Mouse (Mus musculus) stomach, embryonic 14.5 days (tissue): ENCODE measurements around the gene Krtap27-1. TPM values are rescaled to one million over a fixed set of nuclear protein-coding genes. Genes with fewer than 3 reads are reported as not detected.

Experiments used
- ATAC-seq: fragments of 200-750 bp; cut with Nextera tagmentation; 2 replicates; pipeline ENCODE4 v1.8.0; 2017; ENCODE audit warnings: low read depth, moderate TSS enrichment; ENCODE audit not compliant: insufficient number of reproducible peaks, insufficient read depth, low FRiP score
- H3K27ac ChIP-seq: fragments of 300-500 bp; sonication (generic); 2 replicates; pipeline ENCODE4 v1.5.1; 2014; ENCODE audit warnings: mild to moderate bottlenecking, low read length, moderate library complexity, mixed read lengths
- H3K27me3 ChIP-seq: fragments of 300-500 bp; sonication (generic); 2 replicates; pipeline ENCODE4 v1.6.1; 2014; ENCODE audit warnings: low read length, control low read depth, mixed read lengths; ENCODE audit not compliant: control insufficient read depth, insufficient read depth
- H3K36me3 ChIP-seq: fragments of 300-500 bp; sonication (generic); 2 replicates; pipeline ENCODE4 v1.6.1; 2014; ENCODE audit warnings: mild to moderate bottlenecking, control low read depth, low read length, moderate library complexity, mixed read lengths; ENCODE audit not compliant: control insufficient read depth, insufficient read depth
- H3K4me1 ChIP-seq: fragments of 300-500 bp; sonication (generic); 2 replicates; pipeline ENCODE4 v1.6.1; 2014; ENCODE audit warnings: low read length, control low read depth, mixed read lengths; ENCODE audit not compliant: control insufficient read depth, insufficient read depth
- H3K4me2 ChIP-seq: fragments of 300-500 bp; sonication (generic); replicated peaks from 2 replicates; pipeline ENCODE4 v1.6.1; 2014; ENCODE audit warnings: low read depth, low read length, control low read depth
- H3K4me3 ChIP-seq: fragments of 300-500 bp; sonication (generic); 2 replicates; pipeline ENCODE4 v1.5.1; 2014; ENCODE audit warnings: low read depth, low read length, control low read depth
- H3K9ac ChIP-seq: fragments of 300-500 bp; sonication (generic); replicated peaks from 2 replicates; pipeline ENCODE4 v1.6.1; 2014; ENCODE audit warnings: low read depth, mild to moderate bottlenecking, control low read depth, low read length, moderate library complexity, mixed read lengths
- H3K9me3 ChIP-seq: fragments of 300-500 bp; sonication (generic); 2 replicates; pipeline ENCODE4 v1.6.1; 2016; ENCODE audit warnings: low read depth, low read length, control low read depth; ENCODE audit not compliant: control insufficient read depth
- WGBS: fragments of 180-500 bp; shearing (Covaris S2); extraction: QIAGEN DNeasy Blood & Tissue Kit; methylation state at CpG from one replicate; pipeline ENCODE4 v1.1.7; 2014; 5-methylcytosine and 5-hydroxymethylcytosine counted together
- polyA plus RNA-seq: library from polyadenylated mRNA; unstranded; fragments of >200 nt; fragmentation: Nextera tagmentation; extraction: Ambion mirVana; gene quantifications from 2 replicates; pipeline ENCODE4 v1.2.1, GENCODE M21; 2014

The Krtap27-1 gene
- not detected in 2 replicates for polyA plus RNA-seq

- no peak for ATAC-seq
These were observed at the start of gene Krtap27-1 for GRCm38 (mm10) chr16:88671571-88671970. Gene Krtap27-1 (minus strand): TSS chr16:88671671.

GRCm38 (mm10) chr16:88720031-88720430, 48.6 kb upstream of the Krtap27-1 start:
- Histone ChIP-seq H3K27ac (no peak overlapping the region), H3K27me3 (no peaks in the 10 kb centered on the region), H3K9me3 (no peaks in the 10 kb centered on the region), H3K9ac (no peak overlapping the region), H3K4me1 (no peaks in the 10 kb centered on the region), H3K4me2 (no peak overlapping the region), H3K36me3 (no peaks in the 10 kb centered on the region), H3K4me3 (no peak overlapping the region)
- 28% methylated on average over 1 of the region's 1 CpGs for WGBS
- ATAC-seq: no peak

More at GRCm38 (mm10) chr16:88671571-88671970, at the start of gene Krtap27-1:
- no peaks in the 10 kb centered on the region for H3K9me3 ChIP-seq
- no peaks in the 10 kb centered on the region for H3K4me1 ChIP-seq
- no peaks in the 10 kb centered on the region for H3K36me3 ChIP-seq
- no peak within 1 kb of the TSS for H3K4me2 ChIP-seq
- H3K27me3 ChIP-seq: no peaks in the 10 kb centered on the region
- H3K9ac ChIP-seq: no peak within 1 kb of the TSS
- 91% methylated on average over 4 of the region's 4 CpGs for WGBS
- no peak within 1 kb of the TSS for H3K27ac ChIP-seq
- H3K4me3 ChIP-seq: no peak within 1 kb of the TSS

GRCm38 (mm10) chr16:88716549-88716948, 45.1 kb upstream of the Krtap27-1 start:
- Histone ChIP-seq H3K27me3 (no peaks in the 10 kb centered on the region), H3K4me2 (no peak overlapping the region), H3K9me3 (no peaks in the 10 kb centered on the region), H3K4me3 (no peak overlapping the region), H3K4me1 (no peaks in the 10 kb centered on the region), H3K36me3 (no peaks in the 10 kb centered on the region), H3K9ac (no peak overlapping the region), H3K27ac (no peak overlapping the region)
- no peak for ATAC-seq

- H3K9me3 ChIP-seq: no peaks in the 10 kb centered on the region
- no peak for ATAC-seq
- no peaks in the 10 kb centered on the region for H3K27me3 ChIP-seq
- H3K4me3 ChIP-seq: no peak overlapping the region
- 81% methylated on average over 6 of the region's 6 CpGs for WGBS
- no peak overlapping the region for H3K27ac ChIP-seq
- no peaks in the 10 kb centered on the region for H3K36me3 ChIP-seq
- H3K4me1 ChIP-seq: no peaks in the 10 kb centered on the region
- H3K9ac ChIP-seq: no peak overlapping the region
- H3K4me2 ChIP-seq: no peak overlapping the region
These were observed 39.8 kb upstream of the Krtap27-1 start for GRCm38 (mm10) chr16:88711245-88711644.

- no peak for ATAC-seq
- H3K4me3 ChIP-seq: no peak overlapping the region
- H3K27ac ChIP-seq: no peak overlapping the region
- H3K36me3 ChIP-seq: no peaks in the 10 kb centered on the region
- H3K9me3 ChIP-seq: no peaks in the 10 kb centered on the region
- no peak overlapping the region for H3K4me2 ChIP-seq
- 70% methylated on average over 4 of the region's 4 CpGs for WGBS
- no peaks in the 10 kb centered on the region for H3K27me3 ChIP-seq
- H3K4me1 ChIP-seq: no peaks in the 10 kb centered on the region
- no peak overlapping the region for H3K9ac ChIP-seq
These were observed 39.3 kb upstream of the Krtap27-1 start for GRCm38 (mm10) chr16:88710757-88711156.

GRCm38 (mm10) chr16:88707496-88708012, 36.1 kb upstream of the Krtap27-1 start, which contains the start of gene 2310061N02Rik:
Gene 2310061N02Rik (minus strand): TSS chr16:88707962.
- ATAC-seq: no peak
- Histone ChIP-seq H3K4me2 (no peak within 1 kb of the TSS), H3K36me3 (no peaks in the 10 kb centered on the region), H3K27ac (no peak within 1 kb of the TSS), H3K4me1 (no peaks in the 10 kb centered on the region), H3K9me3 (no peaks in the 10 kb centered on the region), H3K27me3 (no peaks in the 10 kb centered on the region), H3K4me3 (no peak within 1 kb of the TSS), H3K9ac (no peak within 1 kb of the TSS)
- WGBS: 89% methylated on average over 10 of the region's 10 CpGs

GRCm38 (mm10) chr16:88701072-88701864, 29.8 kb upstream of the Krtap27-1 start:
- no peak overlapping the region for H3K4me2 ChIP-seq
- H3K4me1 ChIP-seq: no peaks in the 10 kb centered on the region
- H3K9me3 ChIP-seq: no peaks in the 10 kb centered on the region
- ATAC-seq: no peak
- no peak overlapping the region for H3K9ac ChIP-seq
- H3K27me3 ChIP-seq: no peaks in the 10 kb centered on the region
- 38% methylated on average over 4 of the region's 4 CpGs for WGBS
- no peaks in the 10 kb centered on the region for H3K36me3 ChIP-seq
- H3K27ac ChIP-seq: no peak overlapping the region
- no peak overlapping the region for H3K4me3 ChIP-seq

GRCm38 (mm10) chr16:88696256-88696655, 24.8 kb upstream of the Krtap27-1 start:
- ATAC-seq: no peak
- H3K36me3 ChIP-seq: no peaks in the 10 kb centered on the region
- H3K4me2 ChIP-seq: no peak overlapping the region
- 81% methylated on average over 4 of the region's 4 CpGs for WGBS
- H3K27me3 ChIP-seq: no peaks in the 10 kb centered on the region
- no peak overlapping the region for H3K9ac ChIP-seq
- H3K4me3 ChIP-seq: no peak overlapping the region
- no peaks in the 10 kb centered on the region for H3K4me1 ChIP-seq
- no peak overlapping the region for H3K27ac ChIP-seq
- H3K9me3 ChIP-seq: no peaks in the 10 kb centered on the region
